Mouse (Mus musculus): ENCODE measurements at regions not wholly inside any gene's neighbourhood (a gene's known extent, or its start where the extent isn't known, plus 50 kb on each side); places are given as distances from the start of the nearest gene placed in this dataset.

DNA sequence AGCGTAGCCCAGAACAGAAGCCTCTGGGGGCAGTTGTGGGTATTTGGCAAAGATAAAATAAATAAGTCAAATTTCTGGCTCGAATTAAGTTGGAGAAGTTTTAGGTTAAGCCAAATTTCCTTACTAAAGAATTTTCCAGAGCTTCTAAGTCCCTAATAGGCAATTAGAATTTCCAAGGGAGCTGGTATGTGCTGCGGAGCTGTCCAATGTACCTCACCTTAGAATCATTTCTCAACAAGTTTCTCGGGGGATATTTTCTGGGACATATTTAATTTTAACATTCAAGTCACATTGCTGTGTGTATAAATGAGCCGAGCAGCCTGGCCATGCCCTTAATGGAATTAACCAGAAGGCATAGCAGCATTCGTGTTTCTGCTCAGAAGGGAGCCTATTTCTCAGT, 90.8 kb upstream of the Fam216b start:
- TF ChIP-seq CTCF (IDR thresholded peaks at IDR 0.05) = no peak
- no peak for TF ChIP-seq EP300 (IDR thresholded peaks at IDR 0.05)

Data from lung, postnatal 0 days (tissue).